Mouse (Mus musculus) urinary bladder, postnatal 4 days (tissue): Measurements from ENCODE around the gene Akap10.
"Not testable (repeated sequence)": the region's sequence is repeated elsewhere in the genome, so short reads cannot be mapped to it uniquely, and the experiment has no call there.

ENCODE experiments used
- DNase-seq, 2 experiments: peaks; one replicate each; pipeline ENCODE4 v3.0.0; 2021 to 2022; ENCODE audit warnings: low spot score in 2 of 2

Gene Akap10

GRCm38 (mm10) chr11:61930640-61931586 is 861 bp upstream of the Akap10 start:
- DNase-seq = no peak

GRCm38 (mm10) chr11:61929323-61930097 is 542 bp downstream of the Akap10 start:
- DNase-seq = no peak

GRCm38 (mm10) chr11:61923309-61923708 is 6.7 kb downstream of the Akap10 start:
- DNase-seq = no peak

GRCm38 (mm10) chr11:61919702-61920101 is 10.3 kb downstream of the Akap10 start:
- no peak for DNase-seq

- DNase-seq = no peak
Measured at GRCm38 (mm10) chr11:61908315-61908714, 21.7 kb downstream of the Akap10 start.

GRCm38 (mm10) chr11:61882183-61882582 is 47.9 kb downstream of the Akap10 start:
- DNase-seq = no peak

GRCm38 (mm10) chr11:61879921-61880320 is 50.1 kb downstream of the Akap10 start:
- DNase-seq = no peak

GRCm38 (mm10) chr11:61871881-61872280 is 58.2 kb downstream of the Akap10 start:
- DNase-seq = no peak

- no peak for DNase-seq
Measured at GRCm38 (mm10) chr11:61866856-61867255, 63.2 kb downstream of the Akap10 start.

GRCm38 (mm10) chr11:61861781-61862547 is 68.1 kb downstream of the Akap10 start:
- DNase-seq = no peak

GRCm38 (mm10) chr11:61859316-61859715 is 70.7 kb downstream of the Akap10 start:
- no peak for DNase-seq

GRCm38 (mm10) chr11:61855539-61855938 is 74.5 kb downstream of the Akap10 start:
- DNase-seq = no peak

- DNase-seq = peak; percentile 86 to 88
Measured at GRCm38 (mm10) chr11:61854988-61855411, 75.1 kb downstream of the Akap10 start, which contains the start of gene Ulk2. TSS of gene Ulk2 (minus strand) at chr11:61855073.

- DNase-seq = peak; percentile 65 to 79
Measured at GRCm38 (mm10) chr11:61854211-61854987, 75.7 kb downstream of the Akap10 start.

GRCm38 (mm10) chr11:61853659-61854058 is 76.4 kb downstream of the Akap10 start:
- DNase-seq = no peak

- DNase-seq = no peak
Measured at GRCm38 (mm10) chr11:61852916-61853315, 77.1 kb downstream of the Akap10 start.

GRCm38 (mm10) chr11:61851195-61851594 is 78.9 kb downstream of the Akap10 start:
- DNase-seq = no peak

GRCm38 (mm10) chr11:61840663-61841062 is 89.4 kb downstream of the Akap10 start:
- not testable (repeated sequence) for DNase-seq

GRCm38 (mm10) chr11:61839940-61840339 is 90.1 kb downstream of the Akap10 start:
- DNase-seq = no peak

- DNase-seq = no peak
Measured at GRCm38 (mm10) chr11:61839182-61839581, 90.9 kb downstream of the Akap10 start.
